ENCODE assay signal across 9 mouse cellular contexts in the genomic region with DNA sequence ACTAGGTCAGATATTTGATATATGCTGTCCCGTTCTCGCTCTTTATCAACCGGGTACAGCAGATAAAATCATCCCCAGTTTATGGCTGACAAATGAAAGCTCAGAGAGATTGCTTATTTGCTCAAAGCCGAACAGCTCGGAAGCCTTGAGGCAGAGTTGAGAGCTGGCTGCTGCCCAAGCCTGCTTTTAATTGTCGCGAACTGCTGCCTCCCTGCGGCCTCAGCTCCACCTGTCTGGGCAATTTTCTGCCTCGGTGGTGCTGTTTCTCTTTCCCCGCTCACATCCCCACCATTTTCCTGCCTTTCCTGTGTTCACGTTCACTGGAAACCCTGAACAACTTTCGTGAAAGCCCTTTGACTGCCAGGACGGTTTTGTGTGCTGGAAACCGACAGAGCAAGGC. TPM values are rescaled to one million over a fixed set of nuclear protein-coding genes. Genes with fewer than 3 reads are reported as not detected.
DNase-seq lines count a peak whose midpoint lies in the region; ATAC-seq lines count a peak whose summit lies in the region.
"Had no signal": no experiment of that assay in that cellular context is flagged by ENCODE, and none has a peak within 500 bp of the region (broad histone marks: within the 10 kb centered on the region; RNA-seq: fewer than 3 reads in every experiment).

No protein-coding gene starts in this region.

- no peak overlapping the region for H3K4me3 ChIP-seq in hindbrain, embryonic 13.5 days
- H3K4me3 ChIP-seq in hindbrain, embryonic 16.5 days (ENCODE audit: low read length) = no peak overlapping the region
- H3K4me3 ChIP-seq in heart, embryonic 16.5 days (ENCODE audit: low read length) = no peak overlapping the region

- intact Hi-C loops in left cerebral cortex, postnatal 4 days (cut with DNase I) = no loop called here

- no peak overlapping the region for H3K4me2 ChIP-seq in hindbrain, embryonic 13.5 days
- H3K4me2 ChIP-seq in hindbrain, embryonic 16.5 days (ENCODE audit: low read length) = no peak overlapping the region
- peak overlapping the region; percentile 27; the same call in 1 of the 2 replicates for H3K4me2 ChIP-seq in heart, embryonic 16.5 days (ENCODE audit: low read depth, low read length)

- H3K9ac ChIP-seq in hindbrain, embryonic 13.5 days = no peak overlapping the region
- no peak overlapping the region; the same call in 1 of the 2 replicates for H3K9ac ChIP-seq in hindbrain, embryonic 16.5 days (ENCODE audit: low read depth, low read length)
- no peak overlapping the region for H3K9ac ChIP-seq in heart, embryonic 16.5 days (ENCODE audit: low read length)

- no peaks in the 10 kb centered on the region for H3K9me3 ChIP-seq in hindbrain, embryonic 13.5 days
- H3K9me3 ChIP-seq in hindbrain, embryonic 16.5 days (ENCODE audit: control insufficient read depth, low read length) = no peaks in the 10 kb centered on the region
- H3K9me3 ChIP-seq in heart, embryonic 16.5 days (replicated peaks; ENCODE audit: control insufficient read depth, low read length) = no peaks in the 10 kb centered on the region
- H3K9me3 ChIP-seq: G1E had no signal

- H3K4me1 ChIP-seq in hindbrain, embryonic 13.5 days (replicated peaks) = peaks cover 22% of the 10 kb centered on the region
- peaks cover 16% of the 10 kb centered on the region for H3K4me1 ChIP-seq in hindbrain, embryonic 16.5 days (ENCODE audit: control insufficient read depth, insufficient read depth, low read depth, low read length)
- peaks cover 20% of the 10 kb centered on the region for H3K4me1 ChIP-seq in heart, embryonic 16.5 days (ENCODE audit: control insufficient read depth, insufficient read depth, low read length)

- 0 out of 2 replicates have a peak, but pooled peaks cover 4% of the 10 kb centered on the region for H3K27me3 ChIP-seq in hindbrain, embryonic 13.5 days
- H3K27me3 ChIP-seq in hindbrain, embryonic 16.5 days (replicated peaks; ENCODE audit: control insufficient read depth, insufficient read depth, low read length) = no peaks in the 10 kb centered on the region
- H3K27me3 ChIP-seq in heart, embryonic 16.5 days (ENCODE audit: control insufficient read depth, insufficient read depth, low read length) = peaks cover 4% of the 10 kb centered on the region; the same call in 1 of the 2 replicates

- DNase-seq in NIH3T3 (ENCODE audit: low read depth) = peak; percentile 83
- DNase-seq in cerebellum, postnatal 25 days = peak; percentile 82 to 89
- peak; percentile 75 for DNase-seq in left cerebral cortex, postnatal 4 days
- peak; percentile 82 for DNase-seq in right cerebral cortex, postnatal 10 days (ENCODE audit: low spot score in 2 of 2)

- peak overlapping the region; percentile 25; the same call in 1 of the 2 replicates for H3K27ac ChIP-seq in hindbrain, embryonic 13.5 days
- no peak overlapping the region for H3K27ac ChIP-seq in hindbrain, embryonic 16.5 days (ENCODE audit: low read depth, low read length)
- no peak overlapping the region for H3K27ac ChIP-seq in heart, embryonic 16.5 days (ENCODE audit: low read length)

- no peak for ATAC-seq in hindbrain, embryonic 13.5 days (ENCODE audit: low FRiP score)
- ATAC-seq in hindbrain, embryonic 16.5 days = no peak
- 0 out of 2 replicates have a peak, but pooled peaks have one; percentile 29 for ATAC-seq in heart, embryonic 16.5 days (replicated peaks; ENCODE audit: extremely low read depth, insufficient read depth, low FRiP score)
- no peak for ATAC-seq in megakaryocyte, adult 5-6 weeks (ENCODE audit: poor library complexity, severe bottlenecking)

- H3K36me3 ChIP-seq in hindbrain, embryonic 13.5 days = peaks cover 9% of the 10 kb centered on the region; the same call in 1 of the 2 replicates
- H3K36me3 ChIP-seq in hindbrain, embryonic 16.5 days (ENCODE audit: control insufficient read depth, insufficient read depth, low read length) = no peaks in the 10 kb centered on the region
- no peaks in the 10 kb centered on the region for H3K36me3 ChIP-seq in heart, embryonic 16.5 days (ENCODE audit: control insufficient read depth, insufficient read depth)
- H3K36me3 ChIP-seq: G1E had no signal

- 36% methylated on average over 14 of the region's 14 CpGs for WGBS in hindbrain, embryonic 13.5 days
- WGBS in hindbrain, embryonic 16.5 days = 27% methylated on average over 14 of the region's 14 CpGs
- WGBS in heart, embryonic 16.5 days = 29% methylated on average over 14 of the region's 14 CpGs

RNA-seq across cellular contexts. Expression of a gene that starts 39.8 kb away (rescaled TPM):
- 11.3 and 11.5 TPM in 2 replicates for polyA plus RNA-seq in hindbrain, embryonic 13.5 days (2015; fragmentation: Nextera tagmentation; extraction: Ambion mirVana)
- 15.7 and 17.0 TPM in 2 replicates for polyA plus RNA-seq in hindbrain, embryonic 16.5 days (2015; fragmentation: Nextera tagmentation; extraction: Ambion mirVana)
- polyA plus RNA-seq in heart, embryonic 16.5 days (2015; fragmentation: Nextera tagmentation; extraction: Ambion mirVana) = 0.76 and 0.94 TPM in 2 replicates
- 100 to 1,000 TPM; 229 to 236 TPM for total RNA-seq in left cerebral cortex, postnatal 4 days (2021)
- 0.71 and 0.98 TPM in 2 replicates for total RNA-seq in megakaryocyte, adult 5-6 weeks (2015)
- total RNA-seq in megakaryocyte, adult 5-6 weeks (2017) = 0.48 and 0.69 TPM in 2 replicates
